Mouse (Mus musculus) olfactory bulb, adult 2 months (tissue): ENCODE measurements around the gene Skap2. TPM values are rescaled to one million over a fixed set of nuclear protein-coding genes. Genes with fewer than 3 reads are reported as not detected.

Experiments used
- H3K27ac ChIP-seq: fragments of 200-500 bp; 2 replicates; pipeline ENCODE4 v1.5.1; 2012; ENCODE audit warnings: low read depth, low read length; ENCODE audit not compliant: insufficient read depth
- H3K4me1 ChIP-seq: fragments of 200-500 bp; 2 replicates; pipeline ENCODE4 v1.6.1; 2012; ENCODE audit warnings: low read length; ENCODE audit not compliant: control insufficient read depth, insufficient read depth
- H3K4me3 ChIP-seq: fragments of 200-500 bp; 2 replicates; pipeline ENCODE4 v1.5.1; 2012; ENCODE audit warnings: mild to moderate bottlenecking, low read depth, low read length, moderate library complexity; ENCODE audit not compliant: insufficient read depth
- CTCF ChIP-seq: fragments of 200-500 bp; IDR thresholded peaks from 2 replicates; pipeline ENCODE4 v1.5.1; 2012; ENCODE audit warnings: low read depth, mild to moderate bottlenecking, low read length, moderate library complexity; ENCODE audit not compliant: insufficient read depth
- POLR2A ChIP-seq: fragments of 200-500 bp; IDR thresholded peaks from 2 replicates; pipeline ENCODE4 v1.6.1; 2012; ENCODE audit warnings: mild to moderate bottlenecking, low read depth, low read length, moderate library complexity; ENCODE audit not compliant: insufficient read depth
- WGBS: fragments of 180-500 bp; shearing (Covaris S2); methylation state at CpG from one replicate; pipeline ENCODE4 v1.1.7; 2018; 5-methylcytosine and 5-hydroxymethylcytosine counted together
- polyA plus RNA-seq: library from polyadenylated mRNA; stranded (reverse); fragments of >200 nt; gene quantifications from 2 replicates; pipeline ENCODE4 v1.2.4, GENCODE M21; 2012; ENCODE audit warnings: low replicate concordance; ENCODE audit not compliant: missing spikeins, insufficient read depth, insufficient read length

Gene Skap2
- polyA plus RNA-seq, 1 experiment, result not detected

DNA sequence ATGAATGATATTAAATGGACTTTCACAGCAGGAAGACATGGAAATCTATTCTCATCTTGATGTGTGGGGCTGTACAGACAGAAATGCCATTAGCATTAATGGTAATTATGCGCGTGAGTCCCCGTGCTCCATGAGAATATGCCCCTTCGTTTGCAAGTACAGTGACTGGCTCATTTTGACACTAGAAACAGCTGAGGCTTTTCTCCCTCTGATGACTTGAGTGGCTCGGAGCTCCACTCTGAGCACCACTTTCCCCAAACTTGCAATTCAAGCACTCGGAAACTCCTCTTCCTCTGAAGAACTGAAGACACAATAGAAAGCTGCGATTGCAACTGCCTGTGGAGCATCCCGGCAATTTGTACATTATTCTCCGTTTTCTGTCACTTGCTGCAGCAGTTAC is 169.3 kb downstream of the Skap2 start:
- no peak overlapping the region for H3K27ac ChIP-seq
- WGBS, result 74% methylated on average over 9 of the region's 9 CpGs

DNA sequence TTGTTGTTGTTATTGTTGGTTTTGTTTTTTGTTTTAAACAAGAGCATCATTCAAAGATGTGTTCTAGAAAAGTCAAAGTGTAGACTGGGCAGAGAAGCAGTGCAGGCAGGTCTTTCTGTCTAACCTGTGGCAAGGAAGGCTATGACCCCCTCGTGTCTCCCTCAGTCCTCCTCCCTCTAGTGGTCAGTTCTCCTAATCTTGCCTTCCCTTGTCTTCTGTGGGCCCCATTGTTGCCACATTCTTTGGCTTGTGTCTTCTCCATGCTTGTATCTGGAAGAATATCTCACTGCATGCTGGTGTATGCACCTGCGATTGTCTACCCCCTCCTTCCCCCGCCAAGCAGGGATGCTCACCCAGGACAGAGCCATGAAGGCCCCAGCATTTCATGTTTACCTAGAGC is 174.2 kb downstream of the Skap2 start:
- Histone ChIP-seq H3K4me3 (no peak overlapping the region), H3K4me1 (no peaks in the 10 kb centered on the region), H3K27ac (no peak overlapping the region)
- WGBS, result 85% methylated on average over 3 of the region's 3 CpGs
- TF ChIP-seq POLR2A, result no peak
- no peak for TF ChIP-seq CTCF

More for the DNA sequence above, 169.3 kb downstream of the Skap2 start:
- TF ChIP-seq CTCF (no peak), POLR2A (no peak)
- no peak overlapping the region for H3K4me3 ChIP-seq
- no peaks in the 10 kb centered on the region for H3K4me1 ChIP-seq

DNA sequence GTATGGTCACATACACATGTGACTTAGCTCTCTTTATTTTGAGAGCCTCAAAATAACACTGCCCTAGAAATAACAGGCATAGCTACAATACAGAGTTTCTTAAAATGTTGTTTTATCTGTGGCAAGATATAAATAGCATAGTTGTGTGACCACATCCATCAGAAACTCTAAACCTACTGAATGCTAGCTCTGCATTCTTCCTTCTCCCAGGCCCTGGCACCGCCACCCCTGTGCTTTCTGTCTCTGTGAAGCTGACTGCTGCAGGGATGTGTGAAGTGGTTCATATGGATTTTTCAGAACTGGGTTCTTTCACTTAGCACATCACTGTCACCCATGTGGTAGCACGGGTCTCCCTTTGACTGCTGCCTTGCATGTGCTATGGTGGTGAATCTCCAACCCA is 179.0 kb downstream of the Skap2 start:
- 82% methylated on average over 2 of the region's 2 CpGs for WGBS
- TF ChIP-seq POLR2A (no peak), CTCF (no peak)
- no peak overlapping the region for H3K27ac ChIP-seq
- no peak overlapping the region for H3K4me3 ChIP-seq
- no peaks in the 10 kb centered on the region for H3K4me1 ChIP-seq

DNA sequence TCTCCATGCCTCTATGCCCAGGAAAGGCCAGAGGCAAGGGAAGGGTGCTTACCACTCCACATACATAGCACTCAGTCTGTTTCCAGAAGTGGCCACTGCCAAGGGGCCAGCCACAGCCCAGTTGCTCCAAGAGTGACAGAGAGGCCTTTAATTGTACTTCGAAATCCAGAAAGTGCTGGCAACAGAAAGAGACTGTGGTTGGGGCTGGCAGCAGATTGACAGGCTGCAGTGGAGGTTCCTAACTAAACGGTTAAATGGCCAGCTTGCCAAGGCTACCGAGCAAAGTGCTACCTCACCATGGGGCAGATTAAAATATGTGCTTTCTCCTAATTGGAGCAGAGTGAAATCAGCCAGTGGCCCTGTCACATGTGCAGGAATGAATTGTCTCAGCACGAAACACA is 186.7 kb downstream of the Skap2 start:
- WGBS, result 43% methylated on average over 4 of the region's 4 CpGs
- Histone ChIP-seq H3K4me1 (peaks cover 3% of the 10 kb centered on the region; the same call in 1 of the 2 replicates), H3K27ac (no peak overlapping the region), H3K4me3 (no peak overlapping the region)
- TF ChIP-seq POLR2A, result no peak
- no peak for TF ChIP-seq CTCF

DNA sequence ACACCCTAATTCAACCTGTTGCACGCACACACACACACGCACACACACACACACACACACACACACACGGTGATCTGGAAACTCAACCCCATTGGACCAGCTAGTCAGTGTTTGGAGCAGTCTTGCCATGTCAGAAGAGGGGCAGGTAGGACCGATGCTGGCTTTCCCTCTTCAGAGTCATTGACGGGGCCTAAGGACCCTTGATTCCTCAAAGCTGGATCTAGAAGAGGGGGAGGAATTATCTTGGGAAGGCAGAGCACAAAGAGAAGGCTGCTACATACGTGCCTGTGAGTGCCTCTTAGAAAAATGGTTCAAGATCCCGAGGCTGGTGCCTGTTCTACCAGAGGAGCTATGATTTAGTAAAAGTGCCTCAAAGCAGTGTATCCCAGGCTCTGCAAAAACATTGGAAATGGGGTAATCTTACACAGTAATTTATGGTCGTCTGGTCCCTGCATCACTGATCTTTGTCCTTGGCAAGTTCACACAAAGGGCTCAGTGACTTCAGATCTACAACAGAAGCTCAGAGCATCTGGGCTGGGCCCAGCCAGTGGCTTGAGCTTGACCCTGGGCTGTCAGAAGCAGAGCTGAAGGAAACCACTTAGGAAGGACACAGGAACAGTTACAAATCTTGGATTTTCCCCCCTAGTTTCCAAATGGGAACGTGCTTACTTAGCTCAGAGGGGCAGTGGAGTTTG is 188.1 kb downstream of the Skap2 start:
- WGBS, result 83% methylated on average over 9 of the region's 9 CpGs

DNA sequence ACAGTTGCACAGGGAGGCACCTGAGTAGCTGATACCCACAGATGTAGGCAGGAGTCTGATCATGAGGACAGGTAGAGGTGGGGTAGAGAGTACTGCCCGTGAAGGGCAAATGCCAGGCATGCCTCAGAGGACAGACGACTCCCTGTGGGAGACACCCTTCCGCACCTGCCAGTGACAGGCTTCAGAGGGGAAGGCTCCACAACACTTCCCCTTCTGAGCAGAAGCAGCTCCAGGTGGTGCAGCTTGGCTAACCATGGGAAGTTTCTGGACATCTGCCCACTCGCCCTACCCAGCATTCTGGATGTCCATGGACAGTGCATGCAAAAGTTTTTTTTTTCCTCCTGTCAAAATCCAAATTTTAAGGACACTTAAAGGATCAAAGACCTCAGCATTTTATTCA is 190.3 kb downstream of the Skap2 start:
- WGBS, result 87% methylated on average over 4 of the region's 4 CpGs
- Histone ChIP-seq H3K4me1 (peaks cover 3% of the 10 kb centered on the region; the same call in 1 of the 2 replicates), H3K4me3 (no peak overlapping the region), H3K27ac (no peak overlapping the region)
- TF ChIP-seq CTCF (no peak), POLR2A (no peak)

More for the DNA sequence above, 188.1 kb downstream of the Skap2 start:
- no peak overlapping the region for H3K27ac ChIP-seq
- TF ChIP-seq CTCF (no peak), POLR2A (no peak)
- no peak overlapping the region for H3K4me3 ChIP-seq
- peaks cover 3% of the 10 kb centered on the region; the same call in 1 of the 2 replicates for H3K4me1 ChIP-seq

DNA sequence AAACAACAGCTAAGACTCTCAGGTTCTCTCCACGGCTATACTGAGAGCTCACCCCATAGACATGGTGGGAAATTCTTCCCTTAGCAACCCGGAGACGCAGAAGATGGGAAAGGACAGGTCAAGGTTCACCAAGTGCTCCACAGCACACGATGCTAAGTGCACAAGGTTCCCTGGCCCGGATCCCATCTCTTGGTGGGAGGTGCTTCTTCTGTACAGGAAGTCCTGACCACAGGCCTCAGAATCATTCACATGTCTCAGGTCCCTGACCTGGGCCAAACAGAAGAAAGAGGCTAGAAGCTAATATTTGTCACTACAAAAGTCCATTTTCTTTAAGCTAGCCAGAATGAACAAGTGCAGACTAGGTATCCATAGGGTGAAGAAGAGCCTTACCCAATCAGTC is 191.5 kb downstream of the Skap2 start:
- WGBS, result 88% methylated on average over 5 of the region's 5 CpGs
- TF ChIP-seq CTCF, result no peak
- no peak for TF ChIP-seq POLR2A
- Histone ChIP-seq H3K4me3 (no peak overlapping the region), H3K27ac (no peak overlapping the region), H3K4me1 (peaks cover 3% of the 10 kb centered on the region; the same call in 1 of the 2 replicates)

DNA sequence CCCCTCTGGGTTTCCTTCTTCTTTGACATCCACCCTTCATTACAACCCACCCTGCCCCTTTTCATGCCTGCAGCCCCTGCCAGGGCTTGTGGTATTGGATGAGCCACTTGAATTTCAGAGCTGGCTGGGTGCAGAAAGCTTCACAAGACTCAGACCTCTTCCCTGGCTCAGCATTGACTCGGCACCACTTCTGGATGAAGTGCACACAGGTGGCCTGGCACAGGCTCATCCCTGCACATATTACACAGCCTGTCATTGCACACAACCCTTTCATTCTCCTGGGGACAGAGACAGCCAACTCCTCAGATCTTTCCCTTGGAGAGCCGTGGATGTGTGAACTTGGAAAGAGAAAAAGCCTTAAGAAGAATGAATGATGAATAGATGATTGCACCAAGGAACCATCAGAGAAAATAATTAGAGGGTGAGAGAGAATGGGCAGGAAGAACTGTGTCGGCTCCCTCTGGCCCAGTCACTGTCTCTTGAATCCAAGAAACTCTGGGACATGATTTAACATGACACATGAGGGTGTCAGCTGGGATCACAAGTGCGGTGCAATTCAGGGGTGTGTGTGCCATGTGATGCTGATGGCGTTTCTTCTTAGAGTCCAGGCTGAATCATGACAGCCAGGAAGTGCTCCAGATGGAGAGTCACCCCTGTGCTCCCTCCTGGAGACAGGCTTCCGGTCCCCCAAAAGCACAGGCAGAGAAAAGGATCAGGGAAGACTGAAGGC is 195.3 kb downstream of the Skap2 start:
- 74% methylated on average over 6 of the region's 6 CpGs for WGBS
- H3K27ac ChIP-seq, result no peak overlapping the region
- H3K4me3 ChIP-seq, result no peak overlapping the region
- no peaks in the 10 kb centered on the region for H3K4me1 ChIP-seq
- TF ChIP-seq CTCF (no peak), POLR2A (no peak)

DNA sequence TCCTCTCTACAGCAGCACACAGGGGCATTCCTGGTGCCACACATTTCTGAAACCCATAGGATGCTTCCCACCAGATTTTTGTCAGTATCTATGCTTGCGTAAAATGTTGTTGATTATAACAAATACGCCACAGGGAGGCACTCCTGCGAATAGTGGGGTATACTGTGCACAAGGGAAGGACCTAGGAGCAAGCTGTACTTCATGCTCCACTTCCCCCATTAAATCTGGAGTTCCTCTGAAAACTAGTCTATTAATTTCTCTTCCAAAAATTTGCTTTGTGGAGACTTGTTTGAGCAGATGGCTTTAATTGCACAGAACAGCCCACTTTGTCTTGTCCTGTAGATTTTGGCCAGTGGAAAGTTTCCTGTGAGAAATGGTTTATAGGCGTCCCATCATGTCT is 201.4 kb downstream of the Skap2 start:
- no peak overlapping the region for H3K4me3 ChIP-seq
- TF ChIP-seq CTCF (no peak), POLR2A (no peak)
- WGBS, result 89% methylated on average over 4 of the region's 4 CpGs
- no peak overlapping the region for H3K27ac ChIP-seq
- no peaks in the 10 kb centered on the region for H3K4me1 ChIP-seq
